Mouse (Mus musculus): ENCODE measurements around the gene Tmem221. TPM values are rescaled to one million over a fixed set of nuclear protein-coding genes. Genes with fewer than 3 reads are reported as not detected.
A peak's percentile ranks its signal among the peaks of the same experiment; 100 is the strongest.
"Not testable (repeated sequence)": the region's sequence is repeated elsewhere in the genome, so short reads cannot be mapped to it uniquely, and the experiment has no call there.

Tmem221 gene
- polyA plus RNA-seq, 1 experiment from 2014 or later: 1.0 TPM

DNA sequence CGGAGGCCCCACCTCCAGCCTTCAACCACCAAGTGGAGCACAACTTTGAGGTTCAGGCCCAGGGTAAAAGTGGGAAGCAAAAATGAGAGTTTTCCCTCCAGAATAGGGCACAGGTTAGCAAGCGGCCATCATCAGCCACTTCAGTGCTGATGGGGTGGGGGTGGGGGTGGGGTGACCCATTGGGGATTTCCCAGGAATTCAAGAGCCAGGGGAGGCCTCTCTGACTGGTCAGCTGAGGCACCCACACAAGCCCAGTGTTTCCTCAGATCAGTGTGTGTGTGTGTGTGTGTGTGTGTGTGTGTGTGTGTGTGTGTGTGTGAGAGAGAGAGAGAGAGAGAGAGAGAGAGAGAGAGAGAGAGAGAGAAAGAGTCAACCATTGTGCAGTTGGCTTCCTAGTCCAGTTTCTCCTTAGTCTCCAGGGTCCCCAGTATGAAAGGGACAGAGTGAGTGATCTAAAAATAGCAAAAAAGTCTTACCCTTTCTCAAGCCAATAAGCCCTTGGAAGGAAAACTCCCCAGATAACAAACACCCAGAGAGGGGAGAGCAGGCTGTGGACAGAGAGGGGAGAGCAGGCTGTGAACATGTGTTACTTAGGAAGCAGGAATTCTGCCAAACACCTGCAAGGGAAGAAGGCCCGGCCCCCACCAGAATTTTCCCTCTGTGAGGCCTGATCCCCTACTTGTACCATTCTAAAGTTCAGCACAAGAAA, 31.4 kb downstream of the Tmem221 start:
- H3K4me3 ChIP-seq (ENCODE audit: low read depth, low read length): no peak overlapping the region
- H3K9me3 ChIP-seq (ENCODE audit: control insufficient read depth, low read length): no peaks in the 10 kb centered on the region
- WGBS: 55% methylated on average over 3 of the region's 3 CpGs
- 0 out of 2 replicates have a peak, but pooled peaks cover 2% of the 10 kb centered on the region for H3K4me1 ChIP-seq (replicated peaks; ENCODE audit: control insufficient read depth, insufficient read depth)
- no peaks in the 10 kb centered on the region for H3K36me3 ChIP-seq (ENCODE audit: control insufficient read depth, insufficient read depth, low read length)
- H3K9ac ChIP-seq (ENCODE audit: low read length): no peak overlapping the region
- no peaks in the 10 kb centered on the region for H3K27me3 ChIP-seq (ENCODE audit: control insufficient read depth, insufficient read depth, low read length)
- ATAC-seq (ENCODE audit: low FRiP score, low TSS enrichment) (no peak), DNase-seq (ENCODE audit: low spot score) (no peak)
- H3K4me2 ChIP-seq (replicated peaks; ENCODE audit: low read depth): no peak overlapping the region
- H3K27ac ChIP-seq (replicated peaks): peak overlapping the region; percentile 61; the same call in 1 of the 2 replicates
- TF ChIP-seq CTCF (IDR thresholded peaks at IDR 0.05; ENCODE audit: low read depth): no peak

DNA sequence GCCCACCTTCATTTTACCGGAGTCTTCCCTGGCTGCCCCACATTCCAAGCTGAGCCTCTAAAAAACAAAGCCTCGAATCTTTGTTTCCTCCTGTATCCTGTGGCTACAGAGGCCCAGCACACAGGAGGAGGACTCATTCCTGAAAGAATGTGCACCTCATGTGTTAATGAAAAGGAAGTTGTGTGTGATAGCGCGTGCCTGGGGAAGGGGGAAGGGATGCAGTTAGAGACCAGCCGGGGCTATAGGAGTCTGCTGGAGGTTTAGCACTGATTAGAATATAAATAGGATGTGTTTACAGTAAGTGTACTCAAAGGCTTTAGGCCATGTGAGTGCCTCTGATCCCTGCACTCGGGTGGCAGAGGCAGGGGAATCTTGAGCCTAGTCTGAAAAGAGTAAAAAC, 32.4 kb downstream of the Tmem221 start:
- H3K9me3 ChIP-seq (ENCODE audit: control insufficient read depth, low read length): no peaks in the 10 kb centered on the region
- 0 out of 2 replicates have a peak, but pooled peaks cover 2% of the 10 kb centered on the region for H3K4me1 ChIP-seq (replicated peaks; ENCODE audit: control insufficient read depth, insufficient read depth)
- no peak overlapping the region for H3K4me3 ChIP-seq (ENCODE audit: low read depth, low read length)
- DNase-seq (ENCODE audit: low spot score) (no peak), ATAC-seq (ENCODE audit: low FRiP score, low TSS enrichment) (no peak)
- TF ChIP-seq EP300 (optimal IDR thresholded peaks at IDR 0.05) (no peak), CTCF (IDR thresholded peaks at IDR 0.05; ENCODE audit: low read depth) (no peak)
- H3K36me3 ChIP-seq (ENCODE audit: control insufficient read depth, insufficient read depth, low read length): no peaks in the 10 kb centered on the region
- H3K4me2 ChIP-seq (replicated peaks; ENCODE audit: low read depth): no peak overlapping the region
- peak overlapping the region; percentile 61; the same call in 1 of the 2 replicates for H3K27ac ChIP-seq (replicated peaks)
- WGBS: 26% methylated on average over 6 of the region's 6 CpGs
- H3K27me3 ChIP-seq (ENCODE audit: control insufficient read depth, insufficient read depth, low read length): no peaks in the 10 kb centered on the region
- H3K9ac ChIP-seq (ENCODE audit: low read length): no peak overlapping the region

- no peaks in the 10 kb centered on the region for H3K36me3 ChIP-seq (ENCODE audit: control insufficient read depth, insufficient read depth, low read length)
- 0 out of 2 replicates have a peak, but pooled peaks cover 2% of the 10 kb centered on the region for H3K4me1 ChIP-seq (replicated peaks; ENCODE audit: control insufficient read depth, insufficient read depth)
- no peaks in the 10 kb centered on the region for H3K27me3 ChIP-seq (ENCODE audit: control insufficient read depth, insufficient read depth, low read length)
- H3K4me2 ChIP-seq (replicated peaks; ENCODE audit: low read depth): no peak within 1 kb of the TSS
- peak within 1 kb of the TSS; percentile 61; the same call in 1 of the 2 replicates for H3K27ac ChIP-seq (replicated peaks)
- 26% methylated on average over 45 of the region's 46 CpGs for WGBS
- no peak within 1 kb of the TSS for H3K4me3 ChIP-seq (ENCODE audit: low read depth, low read length)
- ATAC-seq (ENCODE audit: low FRiP score, low TSS enrichment): no peak
- DNase-seq (ENCODE audit: low spot score): no peak
- H3K9me3 ChIP-seq (ENCODE audit: control insufficient read depth, low read length): no peaks in the 10 kb centered on the region
- no peak for TF ChIP-seq EP300 (optimal IDR thresholded peaks at IDR 0.05)
- TF ChIP-seq CTCF (IDR thresholded peaks at IDR 0.05; ENCODE audit: low read depth): no peak
- 0 out of 2 replicates have a peak within 1 kb of the TSS, but pooled peaks have one; percentile 2 for H3K9ac ChIP-seq (ENCODE audit: low read length)
These were observed 33.2 kb downstream of the Tmem221 start, which contains the start of gene Ccdc194 for GRCm38 (mm10) chr8:71525226-71526050. Ccdc194 (minus strand) TSS chr8:71525711.

DNA sequence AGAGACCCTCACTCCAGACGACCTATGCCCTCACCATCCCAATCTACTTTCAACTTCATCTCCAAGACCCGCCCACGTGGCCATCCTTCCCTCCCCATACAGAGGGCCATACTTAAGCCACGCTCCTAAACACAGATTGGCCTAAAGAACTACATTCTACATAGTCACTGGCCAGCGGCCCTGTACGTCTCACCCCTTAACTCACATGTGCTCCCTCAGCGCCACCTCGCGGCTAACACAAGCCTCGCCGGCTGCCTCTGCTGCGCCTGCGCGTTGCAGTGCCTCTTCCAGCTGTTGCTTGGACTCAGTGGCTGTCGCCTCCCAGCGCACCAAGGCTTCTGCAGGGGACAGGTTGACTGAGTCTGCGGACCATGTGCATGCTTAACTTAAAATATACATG, 37.0 kb downstream of the Tmem221 start:
- Histone ChIP-seq H3K27ac (replicated peaks) (no peak overlapping the region), H3K36me3 (ENCODE audit: control insufficient read depth, insufficient read depth, low read length) (no peaks in the 10 kb centered on the region), H3K4me1 (replicated peaks; ENCODE audit: control insufficient read depth, insufficient read depth) (no peaks in the 10 kb centered on the region), H3K9me3 (ENCODE audit: control insufficient read depth, low read length) (no peaks in the 10 kb centered on the region), H3K9ac (ENCODE audit: low read length) (no peak overlapping the region), H3K27me3 (ENCODE audit: control insufficient read depth, insufficient read depth, low read length) (no peaks in the 10 kb centered on the region), H3K4me3 (ENCODE audit: low read depth, low read length) (no peak overlapping the region), H3K4me2 (replicated peaks; ENCODE audit: low read depth) (0 out of 2 replicates have a peak overlapping the region, but pooled peaks have one; percentile 8)
- TF ChIP-seq CTCF (IDR thresholded peaks at IDR 0.05; ENCODE audit: low read depth) (peak; percentile 99), EP300 (optimal IDR thresholded peaks at IDR 0.05) (no peak)
- WGBS: 4% methylated on average over 17 of the region's 17 CpGs
- DNase-seq (ENCODE audit: low spot score) (peak; percentile 96), ATAC-seq (ENCODE audit: low FRiP score, low TSS enrichment) (peak; percentile 95)

DNA sequence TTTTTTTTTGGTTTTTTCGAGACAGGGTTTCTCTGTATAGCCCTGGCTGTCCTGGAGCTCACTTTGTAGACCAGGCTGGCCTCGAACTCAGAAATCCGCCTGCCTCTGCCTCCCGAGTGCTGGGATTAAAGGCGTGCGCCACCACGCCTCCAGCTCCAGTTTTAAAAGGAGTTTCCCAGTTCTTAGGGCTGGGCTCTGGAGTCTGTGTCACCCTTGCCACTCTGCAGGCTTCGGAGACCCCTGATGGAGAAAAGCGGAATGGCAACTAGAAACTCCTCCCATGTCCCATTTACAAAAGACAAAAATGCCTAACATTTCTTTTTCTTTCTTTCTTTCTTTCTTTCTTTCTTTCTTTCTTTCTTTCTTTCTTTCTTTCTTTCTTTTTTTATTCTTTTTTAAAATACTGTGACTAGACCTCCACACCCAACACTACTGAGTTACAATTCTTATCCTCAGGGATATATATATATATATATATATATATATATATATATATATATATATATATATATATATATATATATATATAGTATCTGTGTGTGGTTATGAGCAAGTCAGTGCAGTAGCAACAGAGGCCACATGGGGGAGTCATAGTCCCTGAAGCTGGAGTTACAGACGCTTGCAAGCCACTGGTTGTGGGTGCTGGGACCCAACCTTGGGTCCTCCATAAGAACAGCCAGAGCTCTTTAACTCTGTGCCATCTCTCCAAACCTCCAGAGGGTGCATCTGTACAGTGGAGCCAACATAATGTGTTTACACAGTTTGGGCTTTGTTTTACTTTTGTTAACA, 39.4 kb downstream of the Tmem221 start:
- not testable (repeated sequence) for H3K27ac ChIP-seq (replicated peaks); H3K4me2 ChIP-seq (replicated peaks; ENCODE audit: low read depth); H3K4me3 ChIP-seq (ENCODE audit: low read depth, low read length); H3K9me3 ChIP-seq (ENCODE audit: control insufficient read depth, low read length); H3K9ac ChIP-seq (ENCODE audit: low read length); H3K27me3 ChIP-seq (ENCODE audit: control insufficient read depth, insufficient read depth, low read length); H3K36me3 ChIP-seq (ENCODE audit: control insufficient read depth, insufficient read depth, low read length); H3K4me1 ChIP-seq (replicated peaks; ENCODE audit: control insufficient read depth, insufficient read depth); ATAC-seq (ENCODE audit: low FRiP score, low TSS enrichment)
- DNase-seq (ENCODE audit: low spot score): peak; percentile 71
- peak; percentile 75 for TF ChIP-seq CTCF (IDR thresholded peaks at IDR 0.05; ENCODE audit: low read depth)
- WGBS: 36% methylated on average over 9 of the region's 10 CpGs

Data from stomach, postnatal 0 days (tissue).